Mouse (Mus musculus) ES-E14 (cell line): ENCODE data around the gene Kcnd3. TPM values are rescaled to one million over a fixed set of nuclear protein-coding genes. Genes with fewer than 3 reads are reported as not detected.

ENCODE experiments used
- DNase-seq: peaks from one replicate; pipeline ENCODE4 v3.0.0-alpha.2; 2013; ENCODE audit warnings: low read depth, low spot score
- H3K27ac ChIP-seq: 2 replicates; pipeline ENCODE4 v1.5.1; 2012; ENCODE audit warnings: low read depth, mild to moderate bottlenecking, low read length, moderate library complexity, mixed read lengths; ENCODE audit not compliant: poor library complexity, insufficient read depth, severe bottlenecking
- H3K36me3 ChIP-seq: 2 replicates; pipeline ENCODE4 v1.6.1; 2012; ENCODE audit warnings: mild to moderate bottlenecking, low read length, moderate library complexity, mixed read lengths; ENCODE audit not compliant: control insufficient read depth, poor library complexity, insufficient read depth, severe bottlenecking
- H3K4me1 ChIP-seq, 2 experiments: fragments of 150-350 bp in 1 of 2; sonication (generic) in 1 of 2; 2 replicates each; pipeline ENCODE4 v1.6.1; 2012; ENCODE audit warnings: low read length in 2 of 2, mild to moderate bottlenecking in 1 of 2, mixed read lengths in 1 of 2; ENCODE audit not compliant: control insufficient read depth in 2 of 2, insufficient read depth in 2 of 2, poor library complexity in 1 of 2
- H3K4me3 ChIP-seq, 2 experiments: fragments of 150-350 bp in 1 of 2; sonication (generic) in 1 of 2; 2 replicates each; pipeline ENCODE4 v1.5.1; 2012; ENCODE audit warnings: low read length in 2 of 2, low read depth in 1 of 2, mild to moderate bottlenecking in 1 of 2, mixed read lengths in 1 of 2; ENCODE audit not compliant: insufficient read depth in 1 of 2, poor library complexity in 1 of 2, severe bottlenecking in 1 of 2
- H3K9ac ChIP-seq: 2 replicates; pipeline ENCODE4 v1.6.1; 2012; ENCODE audit warnings: low read depth, mild to moderate bottlenecking, low read length, mixed read lengths; ENCODE audit not compliant: poor library complexity, insufficient read depth, severe bottlenecking
- H3K9me3 ChIP-seq: fragments of 150-350 bp; sonication (generic); 2 replicates; pipeline ENCODE4 v1.6.1; 2012; ENCODE audit warnings: low read depth, mild to moderate bottlenecking, low read length; ENCODE audit not compliant: control insufficient read depth, insufficient read depth
- CHD2 ChIP-seq: IDR thresholded peaks from 2 replicates; pipeline ENCODE4 v1.6.1; 2014; ENCODE audit warnings: mild to moderate bottlenecking, low read depth, low read length, inconsistent platforms
- HCFC1 ChIP-seq: IDR thresholded peaks from 2 replicates; pipeline ENCODE4 v1.6.1; 2012; ENCODE audit warnings: low read length, inconsistent platforms, borderline replicate concordance; ENCODE audit not compliant: insufficient read depth
- MAFK ChIP-seq: IDR thresholded peaks from 2 replicates; pipeline ENCODE4 v1.6.1; 2014; ENCODE audit warnings: mild to moderate bottlenecking, low read depth, low read length, inconsistent platforms; ENCODE audit not compliant: insufficient read depth
- ZC3H11A ChIP-seq: IDR thresholded peaks from 2 replicates; pipeline ENCODE4 v1.6.1; 2012; ENCODE audit warnings: low read depth, mild to moderate bottlenecking, inconsistent platforms, low read length, borderline replicate concordance
- ZNF384 ChIP-seq: IDR thresholded peaks from 2 replicates; pipeline ENCODE4 v1.6.1; 2012; ENCODE audit warnings: low read depth, low read length, inconsistent platforms
- in situ Hi-C, 2 experiments: fragments of 600-800 bp; cut with MboI; formaldehyde crosslinking; loops; one replicate each; pipeline ENCODE4 v1.15.1; 2025; ENCODE audit warnings: low sequenced_read_pairs in 2 of 2, inconsistent platforms in 1 of 2; ENCODE audit not compliant: unreplicated experiment in 2 of 2
- total RNA-seq: library from RNA; depleted of rRNA; stranded (reverse); fragments of 300-350 nt; gene quantifications from 2 replicates; pipeline ENCODE4 v1.2.3, GENCODE M21; 2012

The Kcnd3 gene
- total RNA-seq, 1 experiment, result 0.04 TPM

DNA sequence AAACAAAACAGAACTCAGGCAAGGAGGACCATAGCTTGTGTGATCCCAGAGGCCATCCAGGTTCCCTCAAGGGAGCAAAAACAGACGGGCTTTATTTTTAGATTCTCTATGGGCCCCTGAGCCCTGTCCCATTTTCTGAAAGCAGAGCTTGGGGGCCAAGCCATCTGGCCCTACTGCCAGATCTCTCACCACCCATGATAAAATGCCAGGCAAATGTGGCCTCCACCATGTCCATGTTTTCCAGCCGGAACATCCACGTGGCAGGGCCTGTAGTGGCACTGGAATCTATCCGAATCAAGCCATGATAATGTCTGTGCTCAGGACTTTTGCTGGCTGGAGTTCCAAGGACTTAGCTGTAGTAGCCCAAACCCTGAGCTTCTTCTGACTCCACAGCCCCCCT, 148.4 kb downstream of the Kcnd3 start:
- Histone ChIP-seq H3K9ac (no peak overlapping the region), H3K4me1 (no peaks in the 10 kb centered on the region), H3K9me3 (no peaks in the 10 kb centered on the region), H3K4me3 (no peak overlapping the region), H3K27ac (no peak overlapping the region), H3K36me3 (no peaks in the 10 kb centered on the region)
- no peak for DNase-seq
- in situ Hi-C loops, result no loop called here
- TF ChIP-seq ZNF384 (no peak), HCFC1 (no peak), CHD2 (no peak), MAFK (no peak), ZC3H11A (no peak)

DNA sequence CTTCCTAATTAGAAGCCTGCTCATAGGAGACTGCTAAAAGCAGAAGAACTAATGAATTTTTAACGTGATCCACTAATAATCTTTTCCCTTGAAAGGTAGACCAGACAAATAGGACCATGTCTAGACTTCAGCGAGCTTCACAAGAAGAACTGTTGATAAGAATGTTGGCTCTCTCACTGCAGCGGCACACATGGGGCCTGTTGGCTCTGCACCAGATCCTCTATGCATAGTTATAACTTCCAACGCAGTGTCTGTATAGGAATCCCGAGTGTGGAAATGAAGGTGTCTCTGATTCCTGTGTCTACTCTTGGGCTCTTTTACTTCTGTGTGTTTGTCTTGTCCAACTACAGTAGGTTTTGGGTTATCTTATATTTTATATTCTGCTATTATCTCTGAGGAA, 150.8 kb downstream of the Kcnd3 start:
- Histone ChIP-seq H3K27ac (no peak overlapping the region), H3K36me3 (no peaks in the 10 kb centered on the region), H3K4me3 (no peak overlapping the region), H3K9ac (no peak overlapping the region), H3K9me3 (no peaks in the 10 kb centered on the region), H3K4me1 (no peaks in the 10 kb centered on the region)
- TF ChIP-seq ZNF384, result no peak
- TF ChIP-seq ZC3H11A, result no peak
- TF ChIP-seq MAFK, result no peak
- TF ChIP-seq HCFC1, result no peak
- no peak for TF ChIP-seq CHD2
- DNase-seq, result no peak
- in situ Hi-C loops, result no loop called here

DNA sequence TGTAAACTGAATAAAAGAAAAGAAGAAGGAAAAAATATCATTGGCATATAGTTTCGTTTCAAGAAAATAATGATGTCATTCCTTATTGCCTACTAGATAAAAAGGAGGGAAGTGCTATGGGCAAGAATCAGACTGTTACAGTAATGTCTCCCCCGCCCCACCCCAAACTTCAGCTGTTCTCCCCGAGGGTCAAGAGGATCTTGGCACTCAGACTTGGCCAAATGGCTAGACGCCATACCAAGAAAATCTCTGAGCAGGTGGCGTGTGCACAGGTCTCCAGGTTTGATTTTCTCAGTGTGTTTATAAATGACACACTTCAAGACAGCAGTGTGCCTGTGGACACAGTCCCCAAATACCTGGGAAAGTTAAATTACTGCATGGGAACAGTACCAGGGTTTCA, 153.6 kb downstream of the Kcnd3 start:
- H3K9ac ChIP-seq, result no peak overlapping the region
- no peak for TF ChIP-seq ZC3H11A
- no peak for TF ChIP-seq HCFC1
- no peak for TF ChIP-seq CHD2
- TF ChIP-seq MAFK, result no peak
- no peak for TF ChIP-seq ZNF384
- H3K9me3 ChIP-seq, result no peaks in the 10 kb centered on the region
- H3K4me1 ChIP-seq, result no peaks in the 10 kb centered on the region
- no peaks in the 10 kb centered on the region for H3K36me3 ChIP-seq
- DNase-seq, result no peak
- H3K27ac ChIP-seq, result no peak overlapping the region
- H3K4me3 ChIP-seq, result no peak overlapping the region
- in situ Hi-C loops, result no loop called here

DNA sequence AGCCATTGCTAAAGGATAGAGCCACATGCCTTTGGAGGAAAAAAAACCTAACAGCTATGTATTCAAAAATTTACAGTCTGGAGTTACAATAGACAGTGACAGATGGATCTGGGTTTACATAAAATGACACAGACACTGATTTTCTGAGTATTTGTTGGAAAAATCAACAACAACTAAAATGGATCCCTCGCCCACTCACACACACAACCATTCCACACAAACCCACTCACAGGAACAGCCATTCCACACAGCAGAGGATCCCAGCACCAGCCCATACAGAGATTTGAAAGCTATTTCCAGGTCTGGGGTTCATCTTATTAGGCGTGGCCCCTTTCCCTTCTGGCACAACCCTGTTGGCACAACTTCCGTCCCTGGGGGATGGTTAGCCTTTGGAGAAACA, 156.7 kb downstream of the Kcnd3 start:
- Histone ChIP-seq H3K4me1 (no peaks in the 10 kb centered on the region), H3K4me3 (no peak overlapping the region), H3K9ac (no peak overlapping the region), H3K9me3 (no peaks in the 10 kb centered on the region), H3K36me3 (no peaks in the 10 kb centered on the region), H3K27ac (no peak overlapping the region)
- in situ Hi-C loops, result no loop called here
- DNase-seq, result no peak
- TF ChIP-seq HCFC1 (no peak), MAFK (no peak), ZC3H11A (no peak), CHD2 (no peak), ZNF384 (no peak)

DNA sequence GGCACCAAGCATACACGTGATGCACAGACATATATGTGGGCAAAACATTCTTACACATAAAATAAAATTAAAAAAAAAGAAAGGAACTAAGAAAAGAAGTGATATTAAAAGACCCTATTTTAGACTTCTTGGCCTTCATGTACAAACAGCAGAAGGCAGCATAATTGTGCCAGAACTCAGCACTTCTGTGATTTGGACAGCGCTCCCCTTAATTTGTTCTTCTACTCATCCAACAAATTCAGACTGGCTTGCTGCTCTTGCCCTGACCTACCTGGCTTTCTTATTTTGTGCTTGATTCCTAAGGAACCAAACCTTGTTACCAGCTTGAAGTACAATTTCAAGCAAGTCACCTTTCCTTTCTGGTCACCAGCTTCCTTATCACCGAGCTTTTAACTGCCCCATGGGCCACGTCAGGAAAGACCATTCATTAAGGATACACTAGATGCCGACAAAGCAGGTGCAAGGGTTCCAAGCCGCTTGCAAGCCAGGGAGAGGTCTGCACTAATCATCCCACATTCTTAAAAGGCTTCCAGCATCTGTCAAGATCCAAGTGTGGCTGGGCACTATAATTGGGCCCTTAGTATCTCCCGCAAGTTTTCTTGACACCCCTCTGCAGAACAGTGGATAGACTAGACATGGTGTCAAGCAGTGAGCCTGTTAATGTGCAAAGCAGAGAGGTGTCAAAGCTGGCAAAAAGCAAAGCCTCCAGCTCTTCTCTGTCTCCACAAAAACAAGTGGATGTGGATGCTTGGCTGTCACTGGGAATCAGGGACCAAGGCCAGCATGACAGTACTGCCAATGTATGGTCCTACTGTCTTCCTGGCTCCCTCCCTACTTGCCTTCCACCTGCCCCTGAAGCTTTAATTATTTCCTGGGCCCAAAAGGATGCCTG, 159.6 kb downstream of the Kcnd3 start:
- Histone ChIP-seq H3K27ac (no peak overlapping the region), H3K4me1 (no peaks in the 10 kb centered on the region), H3K36me3 (no peaks in the 10 kb centered on the region), H3K4me3 (no peak overlapping the region), H3K9ac (no peak overlapping the region), H3K9me3 (no peaks in the 10 kb centered on the region)
- TF ChIP-seq HCFC1, result no peak
- TF ChIP-seq MAFK, result no peak
- TF ChIP-seq CHD2, result no peak
- DNase-seq, result no peak
- in situ Hi-C loops, result no loop called here
